Mouse (Mus musculus) natural killer cell, adult 2 months (primary cell): ENCODE measurements around the gene Opn1mw.
"Not testable (repeated sequence)": the region's sequence is repeated elsewhere in the genome, so short reads cannot be mapped to it uniquely, and the experiment has no call there.

ENCODE experiments used
- DNase-seq, 2 experiments: peaks; one replicate each; pipeline ENCODE4 v3.0.0; 2022; ENCODE audit warnings: low spot score in 2 of 2

The Opn1mw gene

DNA sequence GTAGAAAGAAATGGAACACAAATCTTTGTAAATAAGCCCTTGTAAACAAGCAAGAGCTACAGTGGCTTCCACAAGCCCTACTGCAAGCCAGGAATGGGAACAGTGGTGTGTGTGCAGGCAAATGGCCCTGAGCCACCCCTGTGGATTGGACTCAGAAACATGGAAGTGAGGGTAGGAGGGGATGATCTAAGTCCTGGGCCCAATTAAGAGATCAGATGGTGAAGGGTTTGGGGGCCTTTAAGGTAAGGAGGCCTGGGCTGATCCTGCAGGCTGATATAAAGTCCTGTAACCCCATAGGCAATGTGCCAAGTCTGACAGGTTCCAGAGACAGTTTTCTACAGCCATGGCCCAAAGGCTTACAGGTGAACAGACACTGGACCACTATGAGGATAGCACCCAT lies at the start of gene Opn1mw:
TSS of gene Opn1mw (plus strand) at position 301 of the 400 bp plus-strand sequence.
- DNase-seq: no peak

DNA sequence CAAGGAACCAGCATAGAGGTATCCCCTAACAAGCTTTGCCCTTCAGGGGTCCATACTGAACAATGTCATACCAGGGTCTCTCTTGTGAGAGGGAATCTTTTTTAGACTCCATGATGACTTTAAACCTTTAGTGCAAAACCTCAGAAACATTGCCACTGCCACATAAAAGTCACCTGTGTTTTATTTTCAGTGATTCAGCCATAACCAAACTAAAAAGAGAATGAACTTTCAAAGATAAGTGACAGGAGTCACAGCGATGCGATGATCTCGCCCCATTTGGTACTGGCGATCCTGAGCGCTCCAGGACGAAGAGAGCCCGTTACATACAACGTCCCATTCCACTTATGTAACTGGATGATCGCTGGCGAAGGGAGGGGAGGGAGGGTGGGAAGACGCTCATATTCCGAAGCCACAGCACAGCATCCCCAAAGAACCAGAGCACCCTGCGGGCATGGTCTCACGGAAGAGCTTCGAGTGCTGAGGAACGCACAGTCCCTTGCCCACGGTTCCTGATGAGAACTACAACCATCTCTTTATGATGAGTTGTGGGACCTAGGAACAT lies 42.9 kb upstream of the Opn1mw start:
- no peak for DNase-seq

DNA sequence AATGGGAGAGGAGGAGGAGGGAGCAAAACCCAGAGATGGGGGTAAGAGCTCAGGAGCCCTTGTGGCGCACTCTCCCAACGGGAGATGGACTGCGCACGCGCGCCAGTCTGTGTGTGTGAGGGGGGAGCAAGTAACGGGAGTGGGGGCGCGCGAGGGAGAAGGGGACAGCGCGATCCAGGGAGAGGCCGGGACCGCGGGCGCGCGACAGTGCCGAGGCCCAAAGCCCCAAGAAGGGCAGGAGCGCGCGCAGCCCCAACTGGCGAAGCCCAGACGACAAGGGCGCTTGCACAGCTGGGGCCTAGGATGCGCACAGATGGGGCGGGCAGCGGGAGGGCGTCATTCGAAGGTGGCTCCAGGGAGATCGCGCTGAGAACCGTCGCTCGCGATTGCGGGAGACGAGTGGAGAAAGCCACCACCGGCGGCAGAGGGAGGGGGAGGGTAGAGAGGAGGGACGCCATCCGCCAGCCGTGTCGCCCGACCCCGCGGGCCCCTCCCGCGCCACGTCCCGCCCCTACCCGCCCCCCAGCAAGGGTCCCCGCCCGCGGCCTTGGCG lies 42.2 kb upstream of the Opn1mw start:
- DNase-seq: peak; percentile 58 to 65

DNA sequence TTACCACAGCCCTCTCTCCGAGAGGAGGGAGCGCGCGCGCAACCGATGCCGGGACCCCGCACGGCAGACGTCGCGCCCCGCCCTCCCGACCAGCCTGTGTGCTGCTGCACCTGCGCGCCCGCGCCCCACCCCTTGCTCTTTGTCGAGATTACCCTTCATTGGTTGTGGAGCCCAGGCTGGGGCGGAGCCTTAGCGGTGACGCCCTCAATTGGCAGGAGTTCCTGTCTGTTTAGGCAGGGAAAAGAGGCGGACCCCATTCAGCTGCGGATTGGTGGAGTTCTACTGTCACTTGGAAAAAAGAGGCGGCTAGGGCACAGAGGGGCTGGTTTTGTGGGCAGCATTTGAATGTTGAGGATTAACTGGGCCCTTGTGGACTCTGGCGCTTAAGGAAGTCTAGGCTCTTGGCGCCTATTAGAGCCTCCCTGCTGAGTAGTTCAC lies 41.6 kb upstream of the Opn1mw start:
- peak; percentile 94 to 95 for DNase-seq

DNA sequence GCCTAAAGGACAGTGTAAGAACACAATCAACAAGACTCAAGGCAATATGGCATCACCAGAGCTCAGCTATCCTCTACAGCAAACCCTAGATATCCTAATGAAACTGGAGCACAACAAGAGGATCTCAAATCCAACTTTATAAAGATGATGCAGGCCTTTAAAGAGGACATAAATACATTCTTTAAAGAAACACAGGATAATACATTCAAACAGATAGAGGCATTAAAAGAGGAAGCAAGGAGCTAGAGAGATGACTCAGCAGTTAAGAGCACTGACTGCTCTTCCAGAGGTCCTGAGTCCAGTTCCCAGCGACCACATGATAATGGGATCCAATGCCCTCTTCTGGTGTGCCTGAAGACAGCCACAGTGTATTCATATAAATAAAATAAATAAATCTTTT lies 32.1 kb upstream of the Opn1mw start:
- no peak for DNase-seq

DNA sequence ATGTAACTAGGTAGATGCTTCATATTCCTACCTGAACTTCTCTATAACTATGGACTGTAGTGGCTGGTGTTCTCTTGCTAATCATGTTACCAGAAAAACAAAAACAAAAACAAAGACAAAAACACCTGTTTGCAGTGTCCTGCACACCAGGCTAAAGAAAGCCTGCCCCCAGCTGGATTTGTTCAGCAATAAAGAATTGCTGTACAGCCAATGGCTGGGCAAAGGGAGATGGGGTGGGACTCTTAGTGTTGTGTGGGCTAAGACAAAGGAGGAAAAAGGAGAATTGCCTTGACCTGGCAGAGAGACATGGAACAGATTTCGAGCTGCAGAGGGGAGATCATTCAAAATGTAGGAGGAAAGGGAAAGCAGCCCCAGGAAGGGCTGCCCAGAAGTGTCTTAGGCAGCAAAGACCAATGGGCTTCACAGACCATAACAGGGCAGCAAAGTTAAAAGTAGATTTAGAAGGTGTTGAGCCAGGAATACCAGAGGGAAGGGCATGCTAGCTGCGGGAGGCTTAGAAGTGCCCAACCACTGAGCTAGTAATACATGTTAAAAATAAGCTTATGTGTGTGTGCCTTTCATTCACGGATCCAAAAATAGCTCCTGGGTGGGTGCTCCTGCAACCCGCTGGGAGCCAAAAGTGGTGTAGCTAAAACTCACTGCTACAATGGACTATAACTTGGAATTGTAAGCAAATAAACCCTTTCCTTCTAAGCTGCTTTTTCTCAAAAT lies 23.6 kb upstream of the Opn1mw start:
- no peak for DNase-seq

DNA sequence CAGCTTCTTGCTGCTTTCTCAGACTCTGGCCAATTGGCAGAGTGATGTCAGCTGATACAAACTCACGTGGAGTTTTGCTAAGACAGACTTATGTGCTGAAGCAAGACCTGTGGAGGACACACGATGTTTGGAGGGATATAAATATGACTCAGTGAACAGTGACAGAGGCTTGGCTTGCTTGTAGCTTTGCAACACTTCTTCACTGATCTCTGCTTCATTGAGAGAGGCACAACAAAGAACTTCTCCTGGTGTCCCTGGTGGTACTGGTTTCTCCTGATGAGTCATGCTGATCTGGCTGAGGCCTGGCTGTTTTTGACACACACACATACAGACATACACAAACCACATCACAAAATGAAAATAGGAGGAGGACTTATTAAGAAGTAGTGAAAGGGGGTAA lies 21.3 kb upstream of the Opn1mw start:
- DNase-seq: no peak

DNA sequence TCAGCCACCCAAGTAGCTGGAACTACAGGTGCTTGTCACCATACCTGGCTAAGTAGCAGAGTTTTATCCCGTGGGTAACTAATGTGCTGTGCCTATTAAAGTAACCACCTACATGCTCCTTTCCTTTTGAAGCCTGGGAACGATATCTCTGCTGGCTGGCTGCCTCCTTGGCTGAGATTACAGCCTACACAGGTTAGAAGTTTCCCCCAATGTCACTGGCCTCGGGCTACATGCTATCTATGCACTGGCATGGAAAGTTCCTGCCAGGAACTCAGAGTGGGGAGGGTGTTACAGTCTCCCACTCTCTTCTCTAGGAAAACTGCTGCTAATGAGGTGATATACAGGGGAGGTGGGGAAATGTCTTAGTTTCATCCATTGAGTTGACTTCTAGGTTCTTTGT lies 18.5 kb upstream of the Opn1mw start:
- no peak for DNase-seq

DNA sequence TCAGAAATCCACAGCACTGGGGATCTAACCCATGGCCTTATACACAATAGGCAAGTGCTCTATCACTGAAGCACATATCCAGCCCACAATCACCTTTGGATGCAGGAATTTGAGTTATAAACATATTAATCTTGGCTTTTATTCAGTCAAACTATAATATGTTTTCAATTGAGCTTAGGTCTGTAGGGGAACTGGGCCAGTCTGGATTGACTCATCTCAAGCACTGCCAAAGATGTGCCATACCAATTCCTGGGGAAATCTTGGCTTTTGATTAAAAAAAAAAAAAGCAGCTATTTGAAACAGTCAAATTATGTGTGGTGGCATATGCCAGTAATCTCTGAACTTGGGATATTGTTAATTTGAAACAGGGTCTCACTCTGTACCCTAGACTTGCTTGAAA lies 13.2 kb upstream of the Opn1mw start:
- DNase-seq: no peak

DNA sequence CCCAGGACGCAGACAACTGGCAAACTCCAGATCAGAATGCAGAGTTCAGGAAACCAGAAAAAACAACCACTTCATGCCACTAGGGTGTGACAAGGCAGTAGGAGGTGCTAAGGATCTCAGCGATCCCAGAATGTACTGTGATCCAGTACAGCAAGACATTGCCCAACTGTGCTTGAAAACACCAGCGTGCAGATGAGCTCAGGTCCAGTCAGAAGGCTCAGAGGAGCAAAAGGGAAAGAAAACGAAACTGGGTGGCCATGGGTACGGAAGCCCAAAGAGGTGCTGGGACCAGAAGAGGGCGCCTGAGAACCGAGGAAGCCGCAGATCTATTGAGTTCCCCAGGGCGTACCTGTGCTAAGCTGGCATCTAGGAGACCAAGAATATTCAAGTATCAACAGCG lies 11.8 kb upstream of the Opn1mw start:
- peak; percentile 47 to 60 for DNase-seq

DNA sequence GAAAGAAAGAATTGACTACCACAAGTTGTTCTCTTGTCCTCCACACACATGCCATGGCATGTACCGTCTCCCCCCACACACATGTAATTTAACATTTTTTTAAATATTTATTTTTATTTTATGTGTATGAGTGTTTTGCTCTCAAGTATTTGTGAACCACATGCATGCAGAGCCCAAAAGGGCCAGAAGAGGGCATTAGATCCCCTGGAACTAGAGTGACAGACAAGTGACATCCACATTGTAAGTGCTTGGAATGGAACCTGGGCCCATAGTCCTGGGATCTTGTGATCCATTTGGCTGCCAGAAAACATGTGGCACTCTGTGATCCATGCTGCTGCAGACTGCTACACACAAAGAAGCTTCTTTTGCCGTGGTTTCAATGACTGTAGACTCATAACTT lies 2.3 kb upstream of the Opn1mw start:
- peak in 1 of 2 experiments; percentile 44 for DNase-seq

DNA sequence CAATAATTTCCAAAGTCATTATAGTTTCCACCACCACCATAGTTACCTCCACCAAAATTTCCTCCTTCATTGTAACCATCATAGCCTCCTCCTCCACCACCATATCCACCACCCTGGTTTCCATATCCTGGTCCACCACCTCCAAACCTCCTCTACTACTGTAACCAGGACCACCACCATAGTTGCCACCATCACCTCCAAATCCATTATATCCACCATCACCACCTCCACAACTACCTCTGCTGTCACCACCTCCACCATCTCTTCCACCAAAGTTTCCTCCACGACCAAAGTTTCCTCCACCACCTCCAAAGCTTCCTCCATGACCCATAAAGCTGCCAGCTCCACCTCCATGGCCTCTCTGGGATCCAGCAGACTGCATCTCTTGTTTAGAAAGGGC lies 8.0 kb downstream of the Opn1mw start, which contains the start of gene Mecp2:
TSS of gene Mecp2 (minus strand) at position 101 of the 400 bp plus-strand sequence.
- not testable (repeated sequence) for DNase-seq

DNA sequence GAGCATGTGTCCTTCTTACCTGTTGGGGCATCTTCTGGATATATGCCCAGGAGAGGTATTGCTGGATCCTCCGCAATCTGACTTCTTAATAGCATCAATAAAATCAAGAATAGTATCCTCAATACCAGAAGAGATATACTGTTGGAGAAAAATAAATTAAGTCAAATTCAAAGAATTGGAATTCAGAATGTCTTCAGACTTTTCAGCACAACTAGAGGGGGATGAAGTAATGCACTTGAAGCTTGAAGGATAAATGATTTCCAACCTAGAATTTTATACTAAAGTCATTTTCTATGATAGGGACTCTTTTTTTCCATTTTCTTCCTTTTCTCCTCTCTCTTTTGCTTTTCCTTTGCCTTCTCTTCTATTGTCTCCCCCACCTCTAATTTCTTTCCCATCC lies 40.5 kb downstream of the Opn1mw start, which contains the start of gene Tex28:
TSS of gene Tex28 (minus strand) at position 101 of the 400 bp plus-strand sequence.
- DNase-seq: no peak

DNA sequence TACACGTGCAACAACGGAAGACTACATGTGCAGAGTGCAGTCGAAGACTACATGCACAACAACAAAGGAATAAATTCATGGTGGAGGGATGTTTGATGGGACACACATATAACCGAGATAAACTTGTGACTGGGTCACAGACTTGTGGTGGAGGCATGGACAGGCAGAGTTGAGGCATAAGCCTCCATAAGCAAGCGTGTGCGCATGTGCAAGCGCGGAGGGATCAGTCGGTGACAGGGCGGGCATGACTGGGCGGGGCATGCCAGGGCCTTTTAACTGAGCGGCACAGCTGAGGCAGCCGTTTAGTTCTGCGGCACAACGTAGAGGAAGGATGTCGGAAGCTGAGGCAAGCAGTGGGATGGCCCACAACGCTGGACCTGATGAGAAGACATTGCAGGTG lies 49.7 kb downstream of the Opn1mw start, which contains the start of gene Tktl1:
TSS of gene Tktl1 (plus strand) at position 301 of the 400 bp plus-strand sequence.
- DNase-seq: no peak
